Comparison of ENCODE assay signal across 18 mouse cellular contexts in the genomic region with DNA sequence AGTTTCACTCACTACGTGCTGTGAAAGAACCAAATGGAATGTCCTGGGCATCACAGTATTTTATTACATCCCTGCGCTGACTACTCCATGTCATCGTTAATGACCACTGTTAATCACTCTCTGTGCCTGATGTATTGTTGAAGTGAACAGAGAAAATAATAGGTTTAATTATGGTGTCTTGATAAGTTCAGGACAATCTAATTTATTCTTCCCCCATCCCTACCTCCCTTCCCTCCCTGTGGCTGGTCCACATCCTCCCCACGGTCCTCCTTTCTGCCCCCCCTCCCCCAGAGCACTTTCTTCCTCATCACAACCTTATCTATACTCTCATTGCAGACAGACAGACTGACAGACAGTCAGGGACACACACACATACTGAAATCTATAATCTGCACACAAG. TPM values are rescaled to one million over a fixed set of nuclear protein-coding genes. Genes with fewer than 3 reads are reported as not detected.
DNase-seq lines count a peak whose midpoint lies in the region; ATAC-seq and TF ChIP-seq lines count a peak whose summit lies in the region.
"Had no signal": no experiment of that assay in that cellular context is flagged by ENCODE, and none has a peak within 500 bp of the region (broad histone marks: within the 10 kb centered on the region; RNA-seq: fewer than 3 reads in every experiment).

No protein-coding gene starts in this region.

- ATAC-seq in forebrain, embryonic 12.5 days (ENCODE audit: low FRiP score), result no peak
- no peak for ATAC-seq in forebrain, embryonic 14.5 days
- ATAC-seq in kidney, postnatal 0 days (replicated peaks; ENCODE audit: low FRiP score, low read depth), result no peak
- ATAC-seq: liver, postnatal 0 days; lung, postnatal 0 days; midbrain, embryonic 15.5 days had no signal

- H3K4me2 ChIP-seq in forebrain, embryonic 12.5 days, result no peak overlapping the region
- no peak overlapping the region for H3K4me2 ChIP-seq in forebrain, embryonic 14.5 days (ENCODE audit: low read length)
- H3K4me2 ChIP-seq in kidney, postnatal 0 days (ENCODE audit: low read length), result no peak overlapping the region
- H3K4me2 ChIP-seq: liver, embryonic 11.5 days; midbrain, embryonic 15.5 days had no signal

- H3K79me2 ChIP-seq in MEL (ENCODE audit: control insufficient read depth, insufficient read depth, low read length, poor library complexity), result no peaks in the 10 kb centered on the region

- H3K36me3 ChIP-seq in forebrain, embryonic 12.5 days (replicated peaks), result no peaks in the 10 kb centered on the region
- H3K36me3 ChIP-seq in forebrain, embryonic 14.5 days (ENCODE audit: control insufficient read depth, insufficient read depth, low read length), result no peaks in the 10 kb centered on the region
- no peaks in the 10 kb centered on the region for H3K36me3 ChIP-seq in kidney, postnatal 0 days (ENCODE audit: insufficient read depth, low read length)
- peaks cover 0 to 12% of the 10 kb centered on the region in 2 experiments; a peak in 3 of 4 replicates for H3K36me3 ChIP-seq in MEL (ENCODE audit: control insufficient read depth in 1 of 2, insufficient read depth in 2 of 2, low read length in 2 of 2)
- H3K36me3 ChIP-seq in limb, embryonic 10.5 days, result peaks cover 24% of the 10 kb centered on the region
- H3K36me3 ChIP-seq: midbrain, embryonic 15.5 days had no signal

- WGBS in forebrain, embryonic 12.5 days, result 50% methylated on average over 4 of the region's 4 CpGs
- WGBS in forebrain, embryonic 14.5 days, result 32% methylated on average over 4 of the region's 4 CpGs
- WGBS in kidney, postnatal 0 days, result 21% methylated on average over 4 of the region's 4 CpGs
- WGBS in limb, embryonic 10.5 days, result 64% methylated on average over 4 of the region's 4 CpGs

- no peak for DNase-seq in forebrain, embryonic 14.5 days (ENCODE audit: low spot score)
- peak; percentile 46 for DNase-seq in kidney, postnatal 0 days (ENCODE audit: low spot score)
- DNase-seq in kidney, postnatal 14 days, result no peak
- DNase-seq in MEL (ENCODE audit: low read depth, low spot score), result peak; percentile 31
- DNase-seq in limb, embryonic 10.5 days (ENCODE audit: low spot score), result no peak
- DNase-seq in adrenal gland, postnatal 36 days, result no peak
- DNase-seq in heart, postnatal 25 days (ENCODE audit: low spot score), result no peak
- DNase-seq: adrenal gland, postnatal 14 days; cerebellum, adult 8-10 months; cerebellum, postnatal 36 days; heart, postnatal 36 days; kidney, adult 2 months; liver, postnatal 0 days had no signal

- no peak for TF ChIP-seq EP300 in MEL (IDR thresholded peaks at IDR 0.05; ENCODE audit: low read depth in 1 of 2, low read length in 2 of 2)

- peak overlapping the region; percentile 61; the same call in 1 of the 2 replicates for H3K27ac ChIP-seq in forebrain, embryonic 12.5 days
- H3K27ac ChIP-seq in forebrain, embryonic 14.5 days (ENCODE audit: low read depth, low read length), result no peak overlapping the region
- H3K27ac ChIP-seq in kidney, postnatal 0 days, result peak overlapping the region; percentile 25; the same call in 1 of the 2 replicates
- H3K27ac ChIP-seq in MEL (ENCODE audit: control insufficient read depth, low read depth, low read length), result no peak overlapping the region
- 0 out of 2 replicates have a peak overlapping the region, but pooled peaks have one; percentile 82 for H3K27ac ChIP-seq in limb, embryonic 10.5 days
- H3K27ac ChIP-seq: macrophage had no signal

- no peak overlapping the region for H3K4me3 ChIP-seq in forebrain, embryonic 12.5 days (replicated peaks)
- no peak overlapping the region for H3K4me3 ChIP-seq in forebrain, embryonic 14.5 days (ENCODE audit: low read depth, low read length)
- no peak overlapping the region for H3K4me3 ChIP-seq in kidney, postnatal 0 days (replicated peaks; ENCODE audit: low read depth, low read length)
- H3K4me3 ChIP-seq in MEL (ENCODE audit: control insufficient read depth in 1 of 2, insufficient read depth in 1 of 2, low read depth in 2 of 2, low read length in 2 of 2), result no peak overlapping the region
- H3K4me3 ChIP-seq in limb, embryonic 10.5 days, result no peak overlapping the region
- H3K4me3 ChIP-seq: midbrain, embryonic 15.5 days had no signal

- intact Hi-C loops in heart, postnatal 25 days (cut with DNase I), result no loop called here

- no peak for TF ChIP-seq CTCF in kidney, postnatal 0 days (IDR thresholded peaks at IDR 0.05; ENCODE audit: low read depth)
- TF ChIP-seq CTCF in MEL (IDR thresholded peaks at IDR 0.05 in 2 of 3, conservative IDR thresholded peaks at IDR 0.05 in 1 of 3; ENCODE audit: control insufficient read depth in 1 of 3, insufficient read depth in 1 of 3, low read depth in 2 of 3, low read length in 3 of 3, poor library complexity in 1 of 3, severe bottlenecking in 1 of 3), result no peak

- H3K27me3 ChIP-seq in forebrain, embryonic 12.5 days, result no peaks in the 10 kb centered on the region
- no peaks in the 10 kb centered on the region for H3K27me3 ChIP-seq in forebrain, embryonic 14.5 days (replicated peaks; ENCODE audit: control insufficient read depth, insufficient read depth, low read length)
- no peaks in the 10 kb centered on the region for H3K27me3 ChIP-seq in kidney, postnatal 0 days (ENCODE audit: insufficient read depth, low read length)
- no peaks in the 10 kb centered on the region for H3K27me3 ChIP-seq in MEL (ENCODE audit: control insufficient read depth in 1 of 2, insufficient read depth in 2 of 2, low read length in 2 of 2)
- no peaks in the 10 kb centered on the region for H3K27me3 ChIP-seq in limb, embryonic 10.5 days (ENCODE audit: low read depth, poor library complexity, severe bottlenecking)
- H3K27me3 ChIP-seq: midbrain, embryonic 15.5 days had no signal

- H3K9me3 ChIP-seq in forebrain, embryonic 12.5 days, result no peaks in the 10 kb centered on the region
- no peaks in the 10 kb centered on the region for H3K9me3 ChIP-seq in forebrain, embryonic 14.5 days (replicated peaks; ENCODE audit: control insufficient read depth, low read length)
- H3K9me3 ChIP-seq in kidney, postnatal 0 days (replicated peaks; ENCODE audit: low read length), result no peaks in the 10 kb centered on the region
- no peaks in the 10 kb centered on the region for H3K9me3 ChIP-seq in MEL (replicated peaks; ENCODE audit: insufficient read depth, low read length)
- H3K9me3 ChIP-seq in limb, embryonic 10.5 days (replicated peaks), result no peaks in the 10 kb centered on the region; the same call in 1 of the 2 replicates
- H3K9me3 ChIP-seq: midbrain, embryonic 15.5 days had no signal

- no peak overlapping the region for H3K9ac ChIP-seq in forebrain, embryonic 12.5 days
- no peak overlapping the region for H3K9ac ChIP-seq in forebrain, embryonic 14.5 days (ENCODE audit: low read length)
- H3K9ac ChIP-seq in kidney, postnatal 0 days (ENCODE audit: low read depth, low read length), result no peak overlapping the region
- no peak overlapping the region for H3K9ac ChIP-seq in MEL (ENCODE audit: control insufficient read depth, low read depth, low read length, poor library complexity, severe bottlenecking)
- H3K9ac ChIP-seq: liver, postnatal 0 days; midbrain, embryonic 15.5 days had no signal

- peaks cover 16% of the 10 kb centered on the region; the same call in 1 of the 2 replicates for H3K4me1 ChIP-seq in forebrain, embryonic 12.5 days
- H3K4me1 ChIP-seq in forebrain, embryonic 14.5 days (ENCODE audit: control insufficient read depth, insufficient read depth, low read length), result no peaks in the 10 kb centered on the region; the same call in 1 of the 2 replicates
- H3K4me1 ChIP-seq in kidney, postnatal 0 days (replicated peaks; ENCODE audit: insufficient read depth, low read length), result peaks cover 21% of the 10 kb centered on the region
- peaks cover 3 to 17% of the 10 kb centered on the region in 2 experiments; a peak in 3 of 4 replicates for H3K4me1 ChIP-seq in MEL (ENCODE audit: control insufficient read depth in 1 of 2, insufficient read depth in 2 of 2, low read length in 2 of 2)
- peaks cover 56% of the 10 kb centered on the region for H3K4me1 ChIP-seq in limb, embryonic 10.5 days

- TF ChIP-seq POLR2A in MEL (IDR thresholded peaks at IDR 0.05; ENCODE audit: control insufficient read depth in 1 of 2, insufficient read depth in 1 of 2, low read depth in 1 of 2, low read length in 2 of 2, poor library complexity in 1 of 2), result no peak

- TF ChIP-seq RAD21 in MEL (IDR thresholded peaks at IDR 0.05; ENCODE audit: low read depth, low read length), result no peak

RNA-seq across cellular contexts. Expression of a gene that starts 22.3 kb away (rescaled TPM):
- polyA plus RNA-seq in forebrain, embryonic 12.5 days (2016; fragmentation: Nextera tagmentation; extraction: Ambion mirVana), result 1.4 and 1.6 TPM in 2 replicates
- polyA plus RNA-seq in forebrain, embryonic 14.5 days (2014; fragmentation: Nextera tagmentation; extraction: Ambion mirVana), result 1.7 and 1.8 TPM in 2 replicates
- 1.8 and 2.0 TPM in 2 replicates for polyA plus RNA-seq in kidney, postnatal 0 days (2015; fragmentation: Nextera tagmentation; extraction: Ambion mirVana)
- total RNA-seq in MEL (2012; rRNA removed), result 3.4 and 3.5 TPM in 2 replicates
- 10 to 100 TPM in 1 of 2 experiments, not detected in 1; 12.7 TPM for polyA plus RNA-seq in MEL (2012; ENCODE audit: insufficient read depth in 1 of 2, insufficient read length in 2 of 2, low read depth in 1 of 2, low replicate concordance in 2 of 2, missing spikeins in 1 of 2)
- polyA plus RNA-seq in limb, embryonic 10.5 days (2016; fragmentation: Nextera tagmentation; extraction: Ambion mirVana), result 1.9 and 2.3 TPM in 2 replicates
- 10 to 100 TPM; 40.1 to 66.6 TPM for total RNA-seq in adrenal gland, postnatal 36 days (2021)
- total RNA-seq in heart, postnatal 25 days (2021), result 10 to 100 TPM; 40.4 to 40.6 TPM

RNA-seq across cellular contexts. Expression of a gene that starts 47.2 kb away (rescaled TPM):
- 2.8 and 4.4 TPM in 2 replicates for polyA plus RNA-seq in forebrain, embryonic 12.5 days (2016; fragmentation: Nextera tagmentation; extraction: Ambion mirVana)
- 2.4 and 3.2 TPM in 2 replicates for polyA plus RNA-seq in forebrain, embryonic 14.5 days (2014; fragmentation: Nextera tagmentation; extraction: Ambion mirVana)
- polyA plus RNA-seq in kidney, postnatal 0 days (2015; fragmentation: Nextera tagmentation; extraction: Ambion mirVana), result 8.6 and 9.2 TPM in 2 replicates
- 110 and 121 TPM in 2 replicates for total RNA-seq in MEL (2012; rRNA removed)
- 100 to 1,000 TPM in 1 of 2 experiments, not detected in 1; 154 TPM for polyA plus RNA-seq in MEL (2012; ENCODE audit: insufficient read depth in 1 of 2, insufficient read length in 2 of 2, low read depth in 1 of 2, low replicate concordance in 2 of 2, missing spikeins in 1 of 2)
- 6.8 and 11.1 TPM in 2 replicates for polyA plus RNA-seq in limb, embryonic 10.5 days (2016; fragmentation: Nextera tagmentation; extraction: Ambion mirVana)
- 1 to 10 TPM; 1.4 to 1.5 TPM for total RNA-seq in adrenal gland, postnatal 36 days (2021)
- 1 to 10 TPM; 2.4 to 2.8 TPM for total RNA-seq in heart, postnatal 25 days (2021)

RNA-seq across cellular contexts. Expression of a gene that starts 58.5 kb away (rescaled TPM):
- polyA plus RNA-seq in forebrain, embryonic 12.5 days (2016; fragmentation: Nextera tagmentation; extraction: Ambion mirVana), result 25.9 and 26.0 TPM in 2 replicates
- 21.7 and 24.5 TPM in 2 replicates for polyA plus RNA-seq in forebrain, embryonic 14.5 days (2014; fragmentation: Nextera tagmentation; extraction: Ambion mirVana)
- 24.9 and 29.5 TPM in 2 replicates for polyA plus RNA-seq in kidney, postnatal 0 days (2015; fragmentation: Nextera tagmentation; extraction: Ambion mirVana)
- 46.0 and 51.2 TPM in 2 replicates for total RNA-seq in MEL (2012; rRNA removed)
- polyA plus RNA-seq in MEL (2012; ENCODE audit: insufficient read depth in 1 of 2, insufficient read length in 2 of 2, low read depth in 1 of 2, low replicate concordance in 2 of 2, missing spikeins in 1 of 2), result 100 to 1,000 TPM; 105 to 382 TPM
- polyA plus RNA-seq in limb, embryonic 10.5 days (2016; fragmentation: Nextera tagmentation; extraction: Ambion mirVana), result 32.9 and 35.5 TPM in 2 replicates
- 10 to 100 TPM; 23.5 to 23.7 TPM for total RNA-seq in adrenal gland, postnatal 36 days (2021)
- total RNA-seq in heart, postnatal 25 days (2021), result 10 to 100 TPM; 10.5 to 11.1 TPM

Comparison
In these comparisons a context has a peak if more than half of its experiments do, and no peak if none do; other contexts are left out.
1. H3K27ac ChIP-seq: peak in forebrain, embryonic 12.5 days (single experiment), kidney, postnatal 0 days (single experiment) and limb, embryonic 10.5 days (single experiment); none in forebrain, embryonic 14.5 days (single experiment) and MEL (single experiment).
2. DNase-seq: peak in kidney, postnatal 0 days (single experiment) and MEL (single experiment); none in forebrain, embryonic 14.5 days (single experiment), kidney, postnatal 14 days (single experiment), limb, embryonic 10.5 days (single experiment), adrenal gland, postnatal 36 days (0 of 2) and heart, postnatal 25 days (single experiment).